Mouse (Mus musculus) spleen, adult 2 months (tissue): ENCODE measurements at regions not wholly inside any gene's neighbourhood (a gene's known extent, or its start where the extent isn't known, plus 50 kb on each side); places are given as distances from the start of the nearest gene placed in this dataset.
A peak's percentile ranks its signal among the peaks of the same experiment; 100 is the strongest.
"Not testable (repeated sequence)": the region's sequence is repeated elsewhere in the genome, so short reads cannot be mapped to it uniquely, and the experiment has no call there.

Experiments
- DNase-seq, 2 experiments: peaks; one replicate each; pipeline versions ENCODE4 v3.0.0 to v3.0.0-alpha.2; 2012 to 2021; ENCODE audit warnings: low spot score in 2 of 2, low read depth in 1 of 2
- H3K27ac ChIP-seq: fragments of 200-500 bp; 2 replicates; pipeline ENCODE4 v1.5.1; 2012; ENCODE audit warnings: low read length, inconsistent platforms; ENCODE audit not compliant: insufficient read depth
- H3K27me3 ChIP-seq: fragments of 200-500 bp; 2 replicates; pipeline ENCODE4 v1.6.1; 2012; ENCODE audit warnings: mild to moderate bottlenecking, moderate library complexity, low read length, inconsistent platforms; ENCODE audit not compliant: control insufficient read depth, insufficient read depth
- H3K36me3 ChIP-seq: fragments of 200-500 bp; 2 replicates; pipeline ENCODE4 v1.6.1; 2012; ENCODE audit warnings: mild to moderate bottlenecking, low read length, inconsistent platforms; ENCODE audit not compliant: control insufficient read depth, insufficient read depth
- H3K4me1 ChIP-seq: fragments of 200-500 bp; 2 replicates; pipeline ENCODE4 v1.6.1; 2011; ENCODE audit warnings: inconsistent platforms; ENCODE audit not compliant: control insufficient read depth, insufficient read depth, insufficient read length
- H3K4me3 ChIP-seq: fragments of 200-500 bp; 2 replicates; pipeline ENCODE4 v1.5.1; 2011; ENCODE audit warnings: mild to moderate bottlenecking, inconsistent platforms; ENCODE audit not compliant: insufficient read depth, insufficient read length; ENCODE audit errors: extremely low read depth
- CTCF ChIP-seq: fragments of 200-500 bp; IDR thresholded peaks from 2 replicates; pipeline ENCODE4 v1.5.1; 2011; ENCODE audit warnings: mild to moderate bottlenecking, inconsistent platforms; ENCODE audit not compliant: insufficient read depth, insufficient read length, insufficient replicate concordance; ENCODE audit errors: extremely low read depth
- POLR2A ChIP-seq: fragments of 200-500 bp; IDR thresholded peaks from 2 replicates; pipeline ENCODE4 v1.6.1; 2011; ENCODE audit warnings: low read depth, low read length, inconsistent platforms
- WGBS: fragments of 180-500 bp; shearing (Covaris S2); methylation state at CpG from one replicate; pipeline ENCODE4 v1.1.7; 2018; 5-methylcytosine and 5-hydroxymethylcytosine counted together

- 89% methylated on average over 5 of the region's 5 CpGs for WGBS
These were observed 248.1 kb downstream of the Prex1 start for GRCm38 (mm10) chr2:166465531-166465930.

GRCm38 (mm10) chr2:166463539-166463938 lies 250.1 kb downstream of the Prex1 start:
- no peak for DNase-seq
- TF ChIP-seq CTCF, result no peak
- TF ChIP-seq POLR2A, result no peak
- no peaks in the 10 kb centered on the region for H3K36me3 ChIP-seq
- H3K4me3 ChIP-seq, result no peak overlapping the region
- no peaks in the 10 kb centered on the region for H3K27me3 ChIP-seq
- H3K4me1 ChIP-seq, result peaks cover 10% of the 10 kb centered on the region; the same call in 1 of the 2 replicates
- 84% methylated on average over 9 of the region's 9 CpGs for WGBS
- no peak overlapping the region for H3K27ac ChIP-seq

More at GRCm38 (mm10) chr2:166465531-166465930, 248.1 kb downstream of the Prex1 start:
- no peak overlapping the region for H3K4me3 ChIP-seq
- TF ChIP-seq CTCF (no peak), POLR2A (no peak)
- no peaks in the 10 kb centered on the region for H3K27me3 ChIP-seq
- peaks cover 25% of the 10 kb centered on the region; the same call in 1 of the 2 replicates for H3K4me1 ChIP-seq
- no peak for DNase-seq
- H3K36me3 ChIP-seq, result no peaks in the 10 kb centered on the region
- H3K27ac ChIP-seq, result no peak overlapping the region

- DNase-seq, result no peak
- Histone ChIP-seq H3K36me3 (no peaks in the 10 kb centered on the region), H3K4me1 (peaks cover 10% of the 10 kb centered on the region; the same call in 1 of the 2 replicates), H3K27ac (no peak overlapping the region), H3K4me3 (no peak overlapping the region), H3K27me3 (no peaks in the 10 kb centered on the region)
- no peak for TF ChIP-seq POLR2A
- TF ChIP-seq CTCF, result no peak
- whole genome bisulfite sequencing, result 91% methylated on average over 3 of the region's 3 CpGs
These were observed 251.7 kb downstream of the Prex1 start for GRCm38 (mm10) chr2:166461956-166462355.

- TF ChIP-seq POLR2A (no peak), CTCF (no peak)
- no peak for DNase-seq
- H3K36me3 ChIP-seq, result no peaks in the 10 kb centered on the region
- H3K4me3 ChIP-seq, result no peak overlapping the region
- no peaks in the 10 kb centered on the region for H3K27me3 ChIP-seq
- no peak overlapping the region for H3K27ac ChIP-seq
- 95% methylated on average over 3 of the region's 3 CpGs for WGBS
- peaks cover 11% of the 10 kb centered on the region; the same call in 1 of the 2 replicates for H3K4me1 ChIP-seq
These were observed 252.5 kb downstream of the Prex1 start for GRCm38 (mm10) chr2:166461103-166461502.

- no peak for DNase-seq
- Histone ChIP-seq H3K4me1 (peaks cover 11% of the 10 kb centered on the region; the same call in 1 of the 2 replicates), H3K27me3 (no peaks in the 10 kb centered on the region), H3K4me3 (no peak overlapping the region), H3K36me3 (no peaks in the 10 kb centered on the region), H3K27ac (no peak overlapping the region)
- TF ChIP-seq CTCF (no peak), POLR2A (no peak)
- WGBS, result 39% methylated on average over 9 of the region's 9 CpGs
These were observed 253.7 kb downstream of the Prex1 start for GRCm38 (mm10) chr2:166459955-166460354.

GRCm38 (mm10) chr2:166458953-166459352 lies 254.7 kb downstream of the Prex1 start:
- Histone ChIP-seq H3K4me1 (peaks cover 11% of the 10 kb centered on the region; the same call in 1 of the 2 replicates), H3K4me3 (no peak overlapping the region), H3K27me3 (no peaks in the 10 kb centered on the region), H3K36me3 (no peaks in the 10 kb centered on the region), H3K27ac (no peak overlapping the region)
- WGBS, result 35% methylated on average over 9 of the region's 9 CpGs
- no peak for DNase-seq
- TF ChIP-seq CTCF, result no peak
- TF ChIP-seq POLR2A, result no peak

GRCm38 (mm10) chr2:166457381-166458172 lies 256.1 kb downstream of the Prex1 start:
- no peaks in the 10 kb centered on the region for H3K27me3 ChIP-seq
- peaks cover 11% of the 10 kb centered on the region; the same call in 1 of the 2 replicates for H3K4me1 ChIP-seq
- DNase-seq, result peak in 1 of 2 experiments; percentile 60
- WGBS, result 54% methylated on average over 16 of the region's 16 CpGs
- no peak overlapping the region for H3K4me3 ChIP-seq
- no peak for TF ChIP-seq POLR2A
- no peak for TF ChIP-seq CTCF
- H3K27ac ChIP-seq, result 0 out of 2 replicates have a peak overlapping the region, but pooled peaks have one; percentile 8
- H3K36me3 ChIP-seq, result no peaks in the 10 kb centered on the region

GRCm38 (mm10) chr2:166454160-166454888 lies 259.3 kb downstream of the Prex1 start:
- H3K36me3 ChIP-seq, H3K27me3 ChIP-seq, DNase-seq, H3K27ac ChIP-seq, H3K4me3 ChIP-seq: not testable (repeated sequence)
- WGBS, result 86% methylated on average over 2 of the region's 7 CpGs
- peaks cover 11% of the 10 kb centered on the region; the same call in 1 of the 2 replicates for H3K4me1 ChIP-seq
